Mouse (Mus musculus) macrophage (primary cell): Measurements from ENCODE around the gene Vstm5. TPM values are rescaled to one million over a fixed set of nuclear protein-coding genes. Genes with fewer than 3 reads are reported as not detected.

Experiments used
- H3K27ac ChIP-seq: fragments of 350-480 bp; formaldehyde crosslinking; 2 replicates; pipeline ENCODE4 v1.9.0; 2021
- H3K36me3 ChIP-seq: fragments of 350-480 bp; formaldehyde crosslinking; 2 replicates; pipeline ENCODE4 v1.9.0; 2021; ENCODE audit errors: inconsistent target
- H3K4me3 ChIP-seq: fragments of 350-480 bp; formaldehyde crosslinking; 2 replicates; pipeline ENCODE4 v1.9.0; 2021; ENCODE audit errors: inconsistent target
- H3K79me2 ChIP-seq: fragments of 350-480 bp; formaldehyde crosslinking; 2 replicates; pipeline ENCODE4 v1.9.0; 2021; ENCODE audit errors: inconsistent target
- WGBS: methylation state at CpG from one replicate; pipeline ENCODE4 v1.1.7; 2026; ENCODE audit warnings: inconsistent platforms; ENCODE audit not compliant: missing documents; 5-methylcytosine and 5-hydroxymethylcytosine counted together
- polyA plus RNA-seq: library from polyadenylated mRNA; stranded (reverse); fragments of 250-400 nt; gene quantifications from 3 replicates; pipeline ENCODE4 v1.2.4, GENCODE M21; 2018; ENCODE audit warnings: inconsistent platforms

Vstm5 gene
- polyA plus RNA-seq, 1 experiment from 2014 or later, result not detected

GRCm38 (mm10) chr9:15241596-15241939 lies 2.7 kb downstream of the Vstm5 start:
- no peaks in the 10 kb centered on the region for H3K36me3 ChIP-seq
- no peak overlapping the region for H3K4me3 ChIP-seq
- H3K27ac ChIP-seq, result no peak overlapping the region
- WGBS, result 44% methylated on average over 9 of the region's 9 CpGs
- H3K79me2 ChIP-seq, result no peaks in the 10 kb centered on the region

- Histone ChIP-seq H3K36me3 (no peaks in the 10 kb centered on the region), H3K27ac (no peak overlapping the region), H3K4me3 (no peak overlapping the region), H3K79me2 (no peaks in the 10 kb centered on the region)
- WGBS, result 100% methylated on average over 1 of the region's 1 CpGs
These were observed 3.3 kb downstream of the Vstm5 start for GRCm38 (mm10) chr9:15242130-15242529.

GRCm38 (mm10) chr9:15245319-15246075 lies 6.7 kb downstream of the Vstm5 start:
- Histone ChIP-seq H3K4me3 (no peak overlapping the region), H3K79me2 (no peaks in the 10 kb centered on the region), H3K36me3 (no peaks in the 10 kb centered on the region), H3K27ac (no peak overlapping the region)
- 87% methylated on average over 14 of the region's 14 CpGs for WGBS

GRCm38 (mm10) chr9:15250376-15250775 lies 11.5 kb downstream of the Vstm5 start:
- no peaks in the 10 kb centered on the region for H3K79me2 ChIP-seq
- H3K36me3 ChIP-seq, result no peaks in the 10 kb centered on the region
- WGBS, result 82% methylated on average over 7 of the region's 7 CpGs
- no peak overlapping the region for H3K4me3 ChIP-seq
- H3K27ac ChIP-seq, result no peak overlapping the region

GRCm38 (mm10) chr9:15252196-15252595 lies 13.4 kb downstream of the Vstm5 start:
- H3K27ac ChIP-seq, result no peak overlapping the region
- H3K36me3 ChIP-seq, result no peaks in the 10 kb centered on the region
- H3K4me3 ChIP-seq, result no peak overlapping the region
- 90% methylated on average over 6 of the region's 7 CpGs for WGBS
- no peaks in the 10 kb centered on the region for H3K79me2 ChIP-seq

GRCm38 (mm10) chr9:15254501-15254900 lies 15.7 kb downstream of the Vstm5 start:
- Histone ChIP-seq H3K4me3 (no peak overlapping the region), H3K36me3 (no peaks in the 10 kb centered on the region), H3K79me2 (no peaks in the 10 kb centered on the region), H3K27ac (no peak overlapping the region)
- WGBS, result 94% methylated on average over 7 of the region's 7 CpGs

GRCm38 (mm10) chr9:15256214-15256613 lies 17.4 kb downstream of the Vstm5 start:
- Histone ChIP-seq H3K79me2 (no peaks in the 10 kb centered on the region), H3K4me3 (no peak overlapping the region), H3K27ac (no peak overlapping the region), H3K36me3 (peaks cover 5% of the 10 kb centered on the region; the same call in 1 of the 2 replicates)
- 90% methylated on average over 3 of the region's 3 CpGs for whole genome bisulfite sequencing

GRCm38 (mm10) chr9:15261980-15262379 lies 23.1 kb downstream of the Vstm5 start:
- Histone ChIP-seq H3K79me2 (no peaks in the 10 kb centered on the region), H3K4me3 (no peak overlapping the region), H3K27ac (no peak overlapping the region), H3K36me3 (peaks cover 61% of the 10 kb centered on the region)
- 96% methylated on average over 8 of the region's 8 CpGs for WGBS

- Histone ChIP-seq H3K27ac (no peak overlapping the region), H3K79me2 (no peaks in the 10 kb centered on the region), H3K36me3 (peaks cover 76% of the 10 kb centered on the region), H3K4me3 (no peak overlapping the region)
- 94% methylated on average over 10 of the region's 10 CpGs for WGBS
These were observed 24.6 kb downstream of the Vstm5 start for GRCm38 (mm10) chr9:15263487-15263886.

- H3K4me3 ChIP-seq, result no peak overlapping the region
- 36% methylated on average over 2 of the region's 2 CpGs for WGBS
- peaks cover 34% of the 10 kb centered on the region for H3K79me2 ChIP-seq
- no peak overlapping the region for H3K27ac ChIP-seq
- peaks cover 80% of the 10 kb centered on the region for H3K36me3 ChIP-seq
These were observed 35.1 kb downstream of the Vstm5 start for GRCm38 (mm10) chr9:15273981-15274380.

GRCm38 (mm10) chr9:15276855-15277254 lies 38.0 kb downstream of the Vstm5 start:
- H3K4me3 ChIP-seq, result no peak overlapping the region
- WGBS, result 96% methylated on average over 4 of the region's 4 CpGs
- peaks cover 39% of the 10 kb centered on the region for H3K79me2 ChIP-seq
- H3K27ac ChIP-seq, result no peak overlapping the region
- H3K36me3 ChIP-seq, result peaks cover 51% of the 10 kb centered on the region

- H3K36me3 ChIP-seq, result peaks cover 37% of the 10 kb centered on the region
- 96% methylated on average over 3 of the region's 3 CpGs for WGBS
- H3K27ac ChIP-seq, result no peak overlapping the region
- H3K4me3 ChIP-seq, result no peak overlapping the region; the same call in 1 of the 2 replicates
- peaks cover 39% of the 10 kb centered on the region for H3K79me2 ChIP-seq
These were observed 39.5 kb downstream of the Vstm5 start for GRCm38 (mm10) chr9:15278343-15278742.

GRCm38 (mm10) chr9:15279139-15279648 lies 40.3 kb downstream of the Vstm5 start:
- Histone ChIP-seq H3K27ac (peak overlapping the region; percentile 32), H3K4me3 (peak overlapping the region; percentile 69)
- WGBS, result 7% methylated on average over 18 of the region's 19 CpGs

GRCm38 (mm10) chr9:15279649-15280490 lies 41.0 kb downstream of the Vstm5 start, which contains the start of gene Med17:
Med17 (minus strand) TSS chr9:15279931.
- H3K36me3 ChIP-seq, result peaks cover 21% of the 10 kb centered on the region; the same call in 1 of the 2 replicates
- 1% methylated on average over 54 of the region's 57 CpGs for WGBS
- peaks cover 39% of the 10 kb centered on the region for H3K79me2 ChIP-seq

More at GRCm38 (mm10) chr9:15279139-15279648, 40.3 kb downstream of the Vstm5 start:
- Histone ChIP-seq H3K36me3 (peaks cover 28% of the 10 kb centered on the region; the same call in 1 of the 2 replicates), H3K79me2 (peaks cover 39% of the 10 kb centered on the region)

GRCm38 (mm10) chr9:15280491-15280879 lies 41.6 kb downstream of the Vstm5 start:
- peaks cover 15% of the 10 kb centered on the region; the same call in 1 of the 2 replicates for H3K36me3 ChIP-seq
- H3K79me2 ChIP-seq, result peaks cover 39% of the 10 kb centered on the region
- peak overlapping the region; percentile 69 for H3K4me3 ChIP-seq
- H3K27ac ChIP-seq, result peak overlapping the region; percentile 60
- WGBS, result 53% methylated on average over 5 of the region's 5 CpGs

More at GRCm38 (mm10) chr9:15279649-15280490, 41.0 kb downstream of the Vstm5 start, which contains the start of gene Med17:
- H3K27ac ChIP-seq, result peak within 1 kb of the TSS; percentile 60
- H3K4me3 ChIP-seq, result peak within 1 kb of the TSS; percentile 69
